Mouse (Mus musculus) forebrain, embryonic 14.5 days (tissue): ENCODE measurements around the gene Chic2. TPM values are rescaled to one million over a fixed set of nuclear protein-coding genes. Genes with fewer than 3 reads are reported as not detected.
A peak's percentile ranks its signal among the peaks of the same experiment; 100 is the strongest.

ENCODE experiments used
- ATAC-seq: fragments of 200-750 bp; cut with Nextera tagmentation; 2 replicates; pipeline ENCODE4 v1.8.0; 2017; ENCODE audit warnings: mild to moderate bottlenecking, moderate library complexity
- DNase-seq: peaks from one replicate; pipeline ENCODE4 v3.0.0-alpha.2; 2015; ENCODE audit warnings: low spot score
- H3K27ac ChIP-seq: fragments of 300-500 bp; sonication (generic); 2 replicates; pipeline ENCODE4 v1.5.1; 2014; ENCODE audit warnings: low read depth, mild to moderate bottlenecking, control low read depth, low read length, moderate library complexity
- H3K27me3 ChIP-seq: fragments of 300-500 bp; sonication (generic); replicated peaks from 2 replicates; pipeline ENCODE4 v1.6.1; 2014; ENCODE audit warnings: low read length, control low read depth, mixed read lengths; ENCODE audit not compliant: control insufficient read depth, insufficient read depth
- H3K36me3 ChIP-seq: fragments of 300-500 bp; sonication (generic); 2 replicates; pipeline ENCODE4 v1.6.1; 2014; ENCODE audit warnings: low read length, control low read depth; ENCODE audit not compliant: control insufficient read depth, insufficient read depth
- H3K4me1 ChIP-seq: fragments of 300-500 bp; sonication (generic); 2 replicates; pipeline ENCODE4 v1.6.1; 2014; ENCODE audit warnings: antibody characterized with exemption, low read length, control low read depth; ENCODE audit not compliant: control insufficient read depth, insufficient read depth
- H3K4me2 ChIP-seq: fragments of 300-500 bp; sonication (generic); 2 replicates; pipeline ENCODE4 v1.6.1; 2014; ENCODE audit warnings: mild to moderate bottlenecking, control low read depth, low read length
- H3K4me3 ChIP-seq: fragments of 300-500 bp; sonication (generic); 2 replicates; pipeline ENCODE4 v1.5.1; 2014; ENCODE audit warnings: low read depth, low read length, control low read depth
- H3K9ac ChIP-seq: fragments of 300-500 bp; sonication (generic); 2 replicates; pipeline ENCODE4 v1.6.1; 2014; ENCODE audit warnings: mild to moderate bottlenecking, low read length, control low read depth, moderate library complexity
- H3K9me3 ChIP-seq: fragments of 300-500 bp; sonication (generic); replicated peaks from 2 replicates; pipeline ENCODE4 v1.6.1; 2016; ENCODE audit warnings: low read length, control low read depth, mixed read lengths; ENCODE audit not compliant: control insufficient read depth
- WGBS: fragments of 180-500 bp; shearing (Covaris S2); extraction: QIAGEN DNeasy Blood & Tissue Kit; methylation state at CpG from one replicate; pipeline ENCODE4 v1.1.7; 2014; 5-methylcytosine and 5-hydroxymethylcytosine counted together
- polyA plus RNA-seq: library from polyadenylated mRNA; unstranded; fragments of >200 nt; fragmentation: Nextera tagmentation; extraction: Ambion mirVana; gene quantifications from 2 replicates; pipeline ENCODE4 v1.2.1, GENCODE M21; 2014

Chic2 gene
- polyA plus RNA-seq, 1 experiment from 2014 or later = 48.0 TPM

DNA sequence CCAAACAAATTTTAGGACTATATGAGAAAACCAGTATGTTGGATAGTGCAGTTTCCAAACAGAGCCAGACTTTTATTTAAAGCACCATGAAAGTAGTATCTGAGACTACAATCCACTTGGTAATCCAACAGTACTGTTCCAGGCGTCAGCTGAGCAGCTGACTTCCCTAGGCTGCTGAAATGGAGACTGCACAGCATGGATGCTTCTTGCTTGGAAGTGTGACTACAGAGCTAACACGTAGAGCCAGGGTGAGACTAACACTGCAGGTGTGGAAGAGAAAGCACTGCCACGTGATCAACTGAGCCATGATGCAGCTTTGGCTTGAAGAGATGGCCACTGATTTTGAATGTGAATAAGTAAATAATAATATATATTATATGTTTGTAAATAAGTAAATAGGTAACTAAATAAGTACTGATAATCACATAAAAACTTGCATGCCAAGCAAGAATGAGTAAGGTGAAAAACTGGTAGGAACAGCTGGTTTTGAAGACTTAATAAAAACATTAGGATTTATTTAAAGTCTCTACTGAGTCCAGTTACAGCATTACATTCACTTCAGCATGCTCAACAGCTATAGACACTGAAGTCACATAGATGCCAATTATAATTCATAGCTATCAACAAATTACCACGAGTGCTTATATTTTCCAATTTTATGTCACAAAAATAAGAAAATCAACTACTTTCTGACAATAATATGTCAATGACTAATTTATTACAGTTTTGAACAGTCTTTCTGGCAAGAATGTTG lies 32.4 kb downstream of the Chic2 start:
- ATAC-seq = peak; percentile 59
- peak; percentile 63 for DNase-seq

DNA sequence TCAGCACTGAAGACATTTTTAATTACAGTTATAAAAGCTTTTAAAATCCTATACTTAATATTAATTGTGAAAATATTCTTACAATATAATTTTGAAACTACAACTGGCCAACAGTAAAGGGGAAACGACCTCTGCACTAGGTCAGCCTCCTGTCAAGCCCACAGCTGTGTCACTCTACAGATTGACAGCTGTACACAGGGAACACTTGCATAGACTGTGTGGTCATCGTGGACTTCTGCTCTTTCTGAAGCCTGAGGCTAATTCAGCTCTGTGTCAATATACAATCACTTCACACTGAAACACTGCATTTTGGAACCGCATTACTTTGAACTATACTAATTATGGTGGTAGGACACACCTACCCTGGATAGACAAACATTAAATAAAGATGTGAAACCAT lies 39.8 kb downstream of the Chic2 start:
- no peaks in the 10 kb centered on the region for H3K9me3 ChIP-seq
- no peak overlapping the region for H3K27ac ChIP-seq
- DNase-seq (no peak), ATAC-seq (no peak)
- no peak overlapping the region for H3K4me3 ChIP-seq
- 0 out of 2 replicates have a peak, but pooled peaks cover under 1% of the 10 kb centered on the region for H3K4me1 ChIP-seq
- WGBS = 57% methylated on average over 3 of the region's 3 CpGs
- H3K9ac ChIP-seq = no peak overlapping the region
- no peak overlapping the region for H3K4me2 ChIP-seq
- H3K27me3 ChIP-seq = peaks cover 13% of the 10 kb centered on the region; the same call in 1 of the 2 replicates
- H3K36me3 ChIP-seq = peaks cover 19% of the 10 kb centered on the region; the same call in 1 of the 2 replicates

More for the DNA sequence above, 32.4 kb downstream of the Chic2 start:
- Histone ChIP-seq H3K4me1 (peaks cover 10% of the 10 kb centered on the region), H3K9ac (no peak overlapping the region), H3K27me3 (no peaks in the 10 kb centered on the region), H3K4me3 (no peak overlapping the region), H3K27ac (no peak overlapping the region), H3K9me3 (no peaks in the 10 kb centered on the region), H3K4me2 (no peak overlapping the region), H3K36me3 (0 out of 2 replicates have a peak, but pooled peaks cover 4% of the 10 kb centered on the region)
- 17% methylated on average over 4 of the region's 4 CpGs for WGBS

DNA sequence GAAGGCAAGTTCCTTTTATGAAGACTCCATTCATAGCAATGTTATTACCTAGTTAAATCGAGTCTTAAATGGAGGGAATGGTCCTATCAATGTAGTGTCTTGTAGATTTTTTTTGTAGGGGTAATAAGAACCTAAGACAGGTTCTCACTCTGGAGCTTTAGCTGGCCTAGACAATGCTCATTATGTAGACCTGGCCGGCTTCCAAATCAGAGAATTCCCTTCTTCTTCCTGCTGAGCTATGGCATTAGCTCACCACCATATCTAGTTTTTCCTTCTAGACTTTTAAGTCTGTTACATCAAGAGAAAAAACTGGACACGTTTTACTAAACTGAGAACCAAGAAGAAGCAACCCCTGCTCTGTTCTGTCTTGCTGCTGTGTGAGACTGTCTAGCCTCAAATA lies 42.5 kb downstream of the Chic2 start:
- no peak for ATAC-seq
- no peak overlapping the region for H3K4me2 ChIP-seq
- no peak overlapping the region for H3K27ac ChIP-seq
- H3K4me3 ChIP-seq = no peak overlapping the region
- no peaks in the 10 kb centered on the region for H3K9me3 ChIP-seq
- peaks cover 25% of the 10 kb centered on the region; the same call in 1 of the 2 replicates for H3K36me3 ChIP-seq
- 67% methylated on average over 3 of the region's 3 CpGs for WGBS
- H3K27me3 ChIP-seq = peaks cover 14% of the 10 kb centered on the region; the same call in 1 of the 2 replicates
- H3K9ac ChIP-seq = no peak overlapping the region
- DNase-seq = peak; percentile 37
- H3K4me1 ChIP-seq = 0 out of 2 replicates have a peak, but pooled peaks cover 7% of the 10 kb centered on the region

DNA sequence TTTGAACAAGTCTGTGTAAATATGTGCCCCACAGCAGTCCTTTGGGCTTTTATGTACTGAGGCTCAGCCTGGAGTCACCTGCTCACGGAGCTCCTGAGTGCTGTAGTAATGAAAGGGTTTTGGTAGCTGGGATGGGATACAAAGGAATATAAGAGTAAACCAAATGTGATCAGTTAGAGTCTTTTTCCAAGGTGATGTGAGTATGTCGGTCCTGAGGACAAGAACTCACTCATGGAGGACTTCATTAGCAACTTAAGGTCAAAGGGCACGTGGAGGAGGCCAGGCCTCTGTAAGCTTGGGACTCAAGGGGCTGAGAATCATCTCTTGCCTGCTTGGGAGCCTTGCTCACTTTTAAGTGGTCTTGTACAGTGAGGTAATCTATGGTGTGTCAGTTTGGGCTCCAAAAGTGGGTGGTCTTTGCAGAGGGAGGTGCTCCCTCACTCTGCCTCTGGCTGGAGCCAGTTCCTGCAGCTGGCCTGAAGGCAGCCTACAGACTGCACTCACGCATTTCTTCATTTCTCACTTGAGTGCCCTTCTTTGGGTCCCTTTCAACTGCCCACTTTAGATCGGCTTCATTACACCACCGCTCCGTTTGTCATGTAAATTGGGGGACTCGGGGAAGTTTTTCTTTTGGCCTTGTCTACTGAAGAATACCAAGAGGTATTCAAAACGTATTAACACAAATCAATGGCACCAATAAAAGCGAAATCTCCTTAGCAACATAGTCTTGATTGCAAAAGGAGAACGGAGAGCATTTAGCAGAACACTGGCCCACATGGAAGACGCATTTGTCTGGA lies 45.7 kb downstream of the Chic2 start:
- Histone ChIP-seq H3K4me2 (no peak overlapping the region), H3K27me3 (peaks cover 18% of the 10 kb centered on the region), H3K36me3 (peaks cover 22% of the 10 kb centered on the region; the same call in 1 of the 2 replicates), H3K4me1 (0 out of 2 replicates have a peak, but pooled peaks cover 9% of the 10 kb centered on the region), H3K4me3 (no peak overlapping the region), H3K9me3 (no peaks in the 10 kb centered on the region), H3K9ac (no peak overlapping the region), H3K27ac (no peak overlapping the region)
- ATAC-seq (peak; percentile 92), DNase-seq (peak; percentile 95)
- 7% methylated on average over 12 of the region's 12 CpGs for WGBS

DNA sequence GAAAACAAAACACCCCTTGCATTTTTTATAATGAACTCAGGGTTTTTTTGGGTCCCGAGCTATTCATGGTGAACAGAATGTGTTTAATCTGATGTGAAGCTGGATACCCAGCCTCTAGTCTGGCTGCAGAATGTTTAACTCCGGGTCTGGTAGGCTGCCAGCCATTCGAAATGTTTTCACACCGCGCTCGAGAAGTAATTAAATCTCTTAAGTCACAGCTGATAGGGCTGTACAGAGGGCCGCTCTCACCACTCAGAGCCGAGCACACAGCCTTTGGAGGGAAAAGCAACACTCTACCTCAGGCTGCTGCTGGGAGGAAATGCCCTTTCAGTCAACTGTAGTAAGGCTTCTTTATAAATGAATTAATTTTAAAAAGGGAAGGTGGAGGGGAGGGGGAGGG lies 49.6 kb downstream of the Chic2 start:
- DNase-seq = peak; percentile 95
- Histone ChIP-seq H3K4me2 (no peak overlapping the region), H3K4me1 (0 out of 2 replicates have a peak, but pooled peaks cover 9% of the 10 kb centered on the region), H3K9me3 (peaks cover 6% of the 10 kb centered on the region), H3K36me3 (peaks cover 14% of the 10 kb centered on the region; the same call in 1 of the 2 replicates), H3K4me3 (no peak overlapping the region), H3K27ac (no peak overlapping the region), H3K27me3 (peaks cover 5% of the 10 kb centered on the region; the same call in 1 of the 2 replicates), H3K9ac (no peak overlapping the region)
- WGBS = 5% methylated on average over 8 of the region's 8 CpGs
- peak; percentile 81 for ATAC-seq

DNA sequence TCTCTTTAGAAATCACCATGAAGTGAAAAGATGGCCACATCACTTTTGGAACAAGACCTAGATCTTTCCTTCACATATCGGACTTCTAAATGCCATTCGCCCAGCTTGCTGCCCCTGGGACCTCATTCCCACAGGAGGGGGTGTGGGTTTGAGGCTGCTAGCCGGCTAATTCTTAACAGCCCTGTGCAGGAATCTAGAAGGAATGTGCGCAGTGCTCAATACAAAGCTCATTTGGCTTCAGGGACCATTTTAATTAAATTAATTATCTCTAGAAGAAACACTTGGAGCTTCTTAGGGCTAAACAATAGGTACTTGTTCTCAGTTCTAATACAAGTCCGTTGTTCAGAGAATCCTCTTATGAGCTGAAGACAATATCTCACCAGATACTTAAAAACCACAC lies 60.5 kb downstream of the Chic2 start:
- H3K4me3 ChIP-seq = no peak overlapping the region
- H3K4me2 ChIP-seq = no peak overlapping the region
- H3K27me3 ChIP-seq = peaks cover 29% of the 10 kb centered on the region
- H3K4me1 ChIP-seq = peaks cover 15% of the 10 kb centered on the region
- H3K9ac ChIP-seq = no peak overlapping the region
- no peak overlapping the region for H3K27ac ChIP-seq
- H3K36me3 ChIP-seq = no peaks in the 10 kb centered on the region
- 6% methylated on average over 5 of the region's 5 CpGs for WGBS
- DNase-seq = no peak
- no peaks in the 10 kb centered on the region for H3K9me3 ChIP-seq
- no peak for ATAC-seq

DNA sequence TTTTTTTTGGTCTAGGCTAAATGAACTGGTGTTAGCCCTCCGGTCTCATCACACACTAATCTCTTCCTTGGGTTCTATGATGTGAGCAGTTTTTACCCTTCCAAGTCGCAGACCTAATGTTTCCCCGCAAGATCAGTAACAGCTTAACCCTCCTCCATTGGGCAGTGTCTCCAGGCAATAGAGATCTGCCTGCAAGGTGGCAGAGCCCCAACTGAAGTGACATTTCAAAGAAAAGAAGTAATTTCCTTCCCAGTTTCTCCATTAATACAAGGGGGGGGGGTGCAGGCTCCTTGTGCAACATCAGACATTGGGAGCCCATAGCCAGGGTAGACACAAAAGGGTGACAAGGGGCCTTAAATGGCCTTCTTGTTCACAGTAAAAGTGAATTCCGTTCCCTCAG lies 64.0 kb downstream of the Chic2 start:
- DNase-seq (no peak), ATAC-seq (no peak)
- Histone ChIP-seq H3K36me3 (no peaks in the 10 kb centered on the region), H3K9ac (no peak overlapping the region), H3K4me2 (no peak overlapping the region), H3K27ac (no peak overlapping the region), H3K4me1 (peaks cover 15% of the 10 kb centered on the region), H3K9me3 (no peaks in the 10 kb centered on the region), H3K27me3 (peaks cover 38% of the 10 kb centered on the region), H3K4me3 (no peak overlapping the region)
- 12% methylated on average over 4 of the region's 4 CpGs for WGBS

DNA sequence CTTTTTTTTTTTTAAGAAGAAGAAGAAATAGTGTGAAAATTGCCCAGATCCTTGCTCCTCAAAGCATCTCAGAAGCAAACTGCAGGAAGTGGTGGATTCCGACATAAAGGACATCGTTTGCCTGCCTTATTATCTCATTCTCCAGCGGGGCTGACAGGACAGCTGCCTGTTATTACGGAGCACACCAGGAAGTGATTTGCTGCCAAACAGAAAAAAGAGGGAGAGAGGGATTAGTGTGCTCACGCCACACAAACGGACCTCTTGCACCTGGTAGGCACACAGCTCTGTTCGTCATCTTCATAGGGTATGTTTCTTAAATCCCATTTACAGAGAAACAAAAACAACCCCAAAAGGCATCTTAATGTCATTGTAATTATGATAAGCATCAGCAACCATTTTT lies 64.4 kb downstream of the Chic2 start:
- Histone ChIP-seq H3K27me3 (peaks cover 38% of the 10 kb centered on the region), H3K4me1 (peaks cover 15% of the 10 kb centered on the region), H3K36me3 (no peaks in the 10 kb centered on the region), H3K4me2 (no peak overlapping the region), H3K4me3 (no peak overlapping the region), H3K27ac (0 out of 2 replicates have a peak overlapping the region, but pooled peaks have one; percentile 9), H3K9me3 (no peaks in the 10 kb centered on the region), H3K9ac (no peak overlapping the region)
- under 1% methylated on average over 7 of the region's 7 CpGs for WGBS
- ATAC-seq = peak; percentile 58; the same call in 1 of the 2 replicates
- peak; percentile 71 for DNase-seq
